Comparison of ENCODE assay signal across 22 mouse cellular contexts in the genomic region with DNA sequence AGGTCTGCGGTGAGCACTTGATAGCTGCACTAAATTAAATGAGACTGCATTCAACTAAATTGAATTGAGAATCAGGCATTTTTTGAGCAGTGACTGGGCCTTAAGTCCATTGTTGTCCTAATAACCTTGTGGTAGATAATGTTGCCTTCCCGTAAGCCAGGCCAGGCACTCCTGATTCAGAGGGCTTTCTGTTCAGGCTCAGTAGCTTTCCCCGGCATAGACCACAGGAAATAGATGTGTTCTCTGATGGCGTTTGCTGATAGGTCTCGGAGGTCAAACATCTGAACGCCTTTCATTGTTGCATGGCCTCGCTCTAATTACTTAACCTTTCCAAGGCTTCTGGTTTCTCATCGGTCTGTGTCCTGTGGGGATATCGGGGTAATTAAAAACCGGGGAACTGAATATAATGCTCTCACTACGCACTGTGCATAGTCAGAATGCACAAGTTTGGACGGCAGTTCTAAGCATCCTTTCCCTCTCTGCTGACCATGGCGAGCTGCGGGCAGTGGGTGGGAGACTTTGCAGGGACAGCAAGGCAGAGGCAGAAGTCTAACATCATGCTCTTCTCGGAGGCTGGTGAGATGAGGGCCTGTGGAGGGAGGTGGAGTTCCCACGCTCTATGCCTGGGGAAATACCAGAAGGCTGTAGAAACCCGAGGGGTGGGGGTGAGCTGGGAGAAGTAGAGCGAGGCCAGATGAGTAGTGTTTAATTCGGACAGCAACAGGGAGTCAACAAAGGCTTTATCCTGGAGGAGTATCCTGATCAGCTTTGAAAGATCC. TPM values are rescaled to one million over a fixed set of nuclear protein-coding genes. Genes with fewer than 3 reads are reported as not detected.
DNase-seq lines count a peak whose midpoint lies in the region; ATAC-seq lines count a peak whose summit lies in the region.
"Had no signal": no experiment of that assay in that cellular context is flagged by ENCODE, and none has a peak within 500 bp of the region (broad histone marks: within the 10 kb centered on the region; RNA-seq: fewer than 3 reads in every experiment).

No protein-coding gene starts in this region.

- no peak overlapping the region for H3K9ac ChIP-seq in forebrain, embryonic 12.5 days
- no peak overlapping the region for H3K9ac ChIP-seq in forebrain, embryonic 15.5 days (replicated peaks)
- no peak overlapping the region for H3K9ac ChIP-seq in embryonic facial prominence, embryonic 11.5 days (replicated peaks; ENCODE audit: low read length)
- no peak overlapping the region for H3K9ac ChIP-seq in midbrain, embryonic 11.5 days (ENCODE audit: low read length)
- H3K9ac ChIP-seq: liver, embryonic 13.5 days; stomach, embryonic 15.5 days had no signal

- peaks cover 21% of the 10 kb centered on the region for H3K4me1 ChIP-seq in forebrain, embryonic 12.5 days
- H3K4me1 ChIP-seq in forebrain, embryonic 15.5 days = peaks cover 16% of the 10 kb centered on the region; the same call in 1 of the 2 replicates
- no peaks in the 10 kb centered on the region; the same call in 1 of the 2 replicates for H3K4me1 ChIP-seq in embryonic facial prominence, embryonic 11.5 days (ENCODE audit: control insufficient read depth, insufficient read depth, low read length)
- H3K4me1 ChIP-seq in midbrain, embryonic 11.5 days (ENCODE audit: control insufficient read depth, insufficient read depth, low read length) = peaks cover 14% of the 10 kb centered on the region
- H3K4me1 ChIP-seq: liver, embryonic 13.5 days; stomach, embryonic 15.5 days had no signal

- H3K27ac ChIP-seq in forebrain, embryonic 12.5 days = no peak overlapping the region
- H3K27ac ChIP-seq in forebrain, embryonic 15.5 days (replicated peaks) = no peak overlapping the region
- no peak overlapping the region for H3K27ac ChIP-seq in embryonic facial prominence, embryonic 11.5 days (replicated peaks; ENCODE audit: low read depth, low read length)
- H3K27ac ChIP-seq in midbrain, embryonic 11.5 days (ENCODE audit: low read depth, low read length) = no peak overlapping the region; the same call in 1 of the 2 replicates
- H3K27ac ChIP-seq: gastrocnemius, adult 2 months; limb, embryonic 10.5 days; liver, embryonic 13.5 days; stomach, embryonic 15.5 days had no signal

- no peak overlapping the region for H3K4me2 ChIP-seq in forebrain, embryonic 12.5 days
- no peak overlapping the region for H3K4me2 ChIP-seq in forebrain, embryonic 15.5 days (replicated peaks)
- H3K4me2 ChIP-seq in embryonic facial prominence, embryonic 11.5 days (ENCODE audit: low read depth, low read length) = no peak overlapping the region
- no peak overlapping the region for H3K4me2 ChIP-seq in midbrain, embryonic 11.5 days
- H3K4me2 ChIP-seq: liver, embryonic 13.5 days; stomach, embryonic 15.5 days had no signal

- H3K9me3 ChIP-seq in forebrain, embryonic 12.5 days = no peaks in the 10 kb centered on the region
- H3K9me3 ChIP-seq in forebrain, embryonic 15.5 days = no peaks in the 10 kb centered on the region
- no peaks in the 10 kb centered on the region for H3K9me3 ChIP-seq in embryonic facial prominence, embryonic 11.5 days (replicated peaks; ENCODE audit: control insufficient read depth, low read length)
- H3K9me3 ChIP-seq in midbrain, embryonic 11.5 days (ENCODE audit: control insufficient read depth, low read length) = no peaks in the 10 kb centered on the region
- H3K9me3 ChIP-seq: limb, embryonic 10.5 days; liver, embryonic 13.5 days; stomach, embryonic 15.5 days had no signal

- no peak overlapping the region for H3K4me3 ChIP-seq in forebrain, embryonic 12.5 days (replicated peaks)
- no peak overlapping the region for H3K4me3 ChIP-seq in forebrain, embryonic 15.5 days
- H3K4me3 ChIP-seq in embryonic facial prominence, embryonic 11.5 days (ENCODE audit: low read depth, low read length) = no peak overlapping the region
- no peak overlapping the region for H3K4me3 ChIP-seq in midbrain, embryonic 11.5 days (ENCODE audit: low read depth, low read length)
- H3K4me3 ChIP-seq: gastrocnemius, adult 2 months; limb, embryonic 10.5 days; liver, embryonic 13.5 days; stomach, embryonic 15.5 days had no signal

- H3K27me3 ChIP-seq in forebrain, embryonic 12.5 days = no peaks in the 10 kb centered on the region
- H3K27me3 ChIP-seq in forebrain, embryonic 15.5 days = no peaks in the 10 kb centered on the region
- no peaks in the 10 kb centered on the region for H3K27me3 ChIP-seq in embryonic facial prominence, embryonic 11.5 days (ENCODE audit: control insufficient read depth, insufficient read depth, low read length)
- H3K27me3 ChIP-seq in midbrain, embryonic 11.5 days (ENCODE audit: control insufficient read depth, insufficient read depth, low read length) = no peaks in the 10 kb centered on the region; the same call in 1 of the 2 replicates
- H3K27me3 ChIP-seq: liver, embryonic 13.5 days; Patski; stomach, embryonic 15.5 days had no signal

- 0 out of 2 replicates have a peak, but pooled peaks have one; percentile 41 for ATAC-seq in forebrain, embryonic 12.5 days (ENCODE audit: low FRiP score)
- no peak for ATAC-seq in forebrain, embryonic 15.5 days (replicated peaks)
- 0 out of 2 replicates have a peak, but pooled peaks have one; percentile 23 for ATAC-seq in embryonic facial prominence, embryonic 11.5 days (replicated peaks; ENCODE audit: insufficient number of reproducible peaks, low FRiP score, low TSS enrichment, low read depth)
- ATAC-seq in midbrain, embryonic 11.5 days (ENCODE audit: low FRiP score) = peak; percentile 73
- ATAC-seq in monocyte, adult 5-6 weeks (replicated peaks; ENCODE audit: insufficient number of reproducible peaks, low FRiP score, low TSS enrichment, poor library complexity, severe bottlenecking) = no peak
- ATAC-seq: Patski had no signal

- no peak for DNase-seq in embryonic facial prominence, embryonic 11.5 days (ENCODE audit: low spot score)
- peak; percentile 88 for DNase-seq in midbrain, embryonic 11.5 days (ENCODE audit: low spot score, missing footprints)
- peak; percentile 61 for DNase-seq in retina, embryonic 14.5 days (ENCODE audit: low spot score)
- DNase-seq in thymus, adult 18-20 months = no peak
- no peak for DNase-seq in adipocyte (ENCODE audit: low spot score)
- DNase-seq: cerebellum, postnatal 36 days; gastrocnemius, adult 2 months; kidney, adult 18-20 months; kidney, postnatal 36 days; liver, embryonic 13.5 days; lung, postnatal 10 days; thymus, postnatal 25 days had no signal

- WGBS in forebrain, embryonic 12.5 days = 4% methylated on average over 19 of the region's 19 CpGs
- WGBS in forebrain, embryonic 15.5 days = 9% methylated on average over 19 of the region's 19 CpGs
- 11% methylated on average over 19 of the region's 19 CpGs for WGBS in embryonic facial prominence, embryonic 11.5 days
- WGBS in midbrain, embryonic 11.5 days = 10% methylated on average over 19 of the region's 19 CpGs

- H3K36me3 ChIP-seq in forebrain, embryonic 12.5 days (replicated peaks) = no peaks in the 10 kb centered on the region
- no peaks in the 10 kb centered on the region for H3K36me3 ChIP-seq in forebrain, embryonic 15.5 days
- no peaks in the 10 kb centered on the region for H3K36me3 ChIP-seq in embryonic facial prominence, embryonic 11.5 days (replicated peaks; ENCODE audit: control insufficient read depth, insufficient read depth, low read depth, low read length)
- H3K36me3 ChIP-seq in midbrain, embryonic 11.5 days (ENCODE audit: control insufficient read depth, insufficient read depth, low read length) = no peaks in the 10 kb centered on the region
- H3K36me3 ChIP-seq: limb, embryonic 10.5 days; liver, embryonic 13.5 days; stomach, embryonic 15.5 days had no signal

RNA-seq across cellular contexts. Expression of a gene that starts 19.5 kb away (rescaled TPM):
- polyA plus RNA-seq in forebrain, embryonic 12.5 days (2016; fragmentation: Nextera tagmentation; extraction: Ambion mirVana) = not detected in 2 replicates
- polyA plus RNA-seq in forebrain, embryonic 15.5 days (2015; fragmentation: Nextera tagmentation; extraction: Ambion mirVana) = 0.26 TPM in 1 of 2 replicates, not detected in the other
- polyA plus RNA-seq in embryonic facial prominence, embryonic 11.5 days (2014; fragmentation: Nextera tagmentation; extraction: Ambion mirVana) = not detected in 2 replicates
- polyA plus RNA-seq in midbrain, embryonic 11.5 days (2014; fragmentation: Nextera tagmentation; extraction: Ambion mirVana) = not detected in 2 replicates
- 3.5 TPM in 1 of 3 replicates, not detected in the others for total RNA-seq in monocyte, adult 5-6 weeks (2017)
- total RNA-seq: adrenal gland, adult 18-20 months; gastrocnemius, adult 2 months; heart, postnatal 25 days; layer of hippocampus, postnatal 25 days had no signal
- polyA plus RNA-seq: limb, embryonic 10.5 days; liver, embryonic 13.5 days; Patski; small intestine, adult 2 months; stomach, embryonic 15.5 days had no signal

Comparison
In these comparisons a context has a peak if more than half of its experiments do, and no peak if none do; other contexts are left out.
1. ATAC-seq: peak in forebrain, embryonic 12.5 days (single experiment), embryonic facial prominence, embryonic 11.5 days (single experiment) and midbrain, embryonic 11.5 days (single experiment); none in forebrain, embryonic 15.5 days (single experiment) and monocyte, adult 5-6 weeks (single experiment).
2. DNase-seq: peak in midbrain, embryonic 11.5 days (single experiment) and retina, embryonic 14.5 days (single experiment); none in embryonic facial prominence, embryonic 11.5 days (single experiment), thymus, adult 18-20 months (0 of 2) and adipocyte (single experiment).